Mouse (Mus musculus): ENCODE results near the gene Fbxo41.
"Not testable (repeated sequence)": the region's sequence is repeated elsewhere in the genome, so short reads cannot be mapped to it uniquely, and the experiment has no call there.

- TF ChIP-seq EP300 (optimal IDR thresholded peaks at IDR 0.05); CTCF (IDR thresholded peaks at IDR 0.05; ENCODE audit: low read depth): not testable (repeated sequence)
These were observed 52.7 kb downstream of the Fbxo41 start for GRCm38 (mm10) chr6:85450140-85450539.

All from stomach, postnatal 0 days (tissue).